Mouse (Mus musculus): ENCODE results near the gene Ppard.
A peak's percentile ranks its signal among the peaks of the same experiment; 100 is the strongest.

Gene Ppard

GRCm38 (mm10) chr17:28224615-28225014 is 7.9 kb upstream of the Ppard start:
- DNase-seq = no peak

- DNase-seq = peak; percentile 92
Observed at GRCm38 (mm10) chr17:28226014-28226413, 6.5 kb upstream of the Ppard start.

DNA sequence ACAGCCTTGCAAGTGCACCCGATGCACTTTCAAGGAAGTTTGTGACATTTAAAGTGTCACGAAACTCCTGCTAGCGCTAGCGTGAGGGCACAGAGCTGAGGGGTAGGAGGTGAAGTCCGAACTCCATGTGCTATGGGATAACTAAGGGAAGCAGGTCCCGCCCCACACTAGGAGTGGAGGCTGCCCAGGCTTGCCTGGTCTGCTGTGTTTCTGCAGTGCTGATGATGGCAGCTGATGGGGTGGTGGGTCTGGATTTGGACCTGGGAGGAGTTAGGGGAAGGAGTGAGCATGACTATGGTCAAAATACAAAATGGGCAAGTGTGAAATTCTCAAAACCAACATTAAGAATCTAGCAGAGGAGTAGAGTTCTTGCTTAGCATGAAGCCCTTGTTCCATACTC is 2.0 kb upstream of the Ppard start:
- DNase-seq = no peak

- no peak for DNase-seq
Observed at GRCm38 (mm10) chr17:28231026-28231736, 1.3 kb upstream of the Ppard start.

DNA sequence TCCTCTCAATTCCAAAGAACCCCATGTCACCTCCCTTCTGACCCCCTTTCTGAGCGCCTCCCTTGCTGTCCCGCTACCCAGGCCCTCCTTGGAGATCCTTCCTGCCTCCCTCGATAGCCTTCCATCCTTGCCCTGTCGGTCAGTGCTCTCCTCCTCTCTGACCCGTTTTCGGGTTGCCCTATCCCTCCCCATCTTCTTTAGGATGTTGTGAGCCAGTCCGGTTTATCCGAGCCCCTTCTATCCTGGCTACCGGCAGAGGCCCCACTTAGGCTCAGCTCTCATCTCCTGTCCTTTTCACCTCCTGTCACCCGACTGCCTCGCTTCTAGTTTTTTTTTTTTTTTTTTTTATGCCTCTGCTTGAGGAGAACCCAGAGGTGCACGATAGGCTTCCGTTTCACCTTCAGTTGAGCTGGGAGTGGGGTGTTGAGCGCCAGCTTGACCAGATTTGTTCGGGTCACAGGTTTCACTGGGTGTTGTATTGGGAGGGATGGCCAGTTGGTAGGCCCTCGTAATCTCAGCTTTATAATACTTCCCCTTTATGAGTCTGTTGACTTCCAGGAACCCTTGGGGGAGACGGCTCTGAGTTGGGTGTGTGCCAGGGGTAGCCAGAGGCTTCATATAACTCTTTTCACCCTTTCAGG is 711 bp downstream of the Ppard start:
- DNase-seq = no peak

DNA sequence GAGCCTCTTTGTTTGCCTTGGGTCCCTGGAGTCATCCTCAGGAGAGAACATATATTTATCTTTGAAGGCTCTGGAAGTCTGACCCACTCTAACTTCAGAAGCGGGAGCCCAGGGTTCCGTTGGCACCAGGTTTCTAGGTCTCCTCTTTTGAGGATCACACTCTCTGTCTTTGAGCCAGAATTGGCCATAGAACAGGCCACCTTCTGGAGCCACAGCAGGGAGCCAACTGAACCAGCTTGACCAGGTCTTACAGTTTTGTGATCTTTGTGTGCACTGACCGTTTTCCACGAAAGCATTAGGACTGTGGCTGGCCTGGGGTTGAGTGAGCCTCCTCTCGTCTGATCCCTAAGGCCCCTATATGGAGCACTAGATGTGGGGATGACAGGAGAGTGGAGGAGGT is 2.1 kb downstream of the Ppard start:
- DNase-seq = no peak

- DNase-seq = no peak
Observed at GRCm38 (mm10) chr17:28235982-28236635, 3.6 kb downstream of the Ppard start.

GRCm38 (mm10) chr17:28236636-28237015 is 4.1 kb downstream of the Ppard start:
- DNase-seq = no peak

DNA sequence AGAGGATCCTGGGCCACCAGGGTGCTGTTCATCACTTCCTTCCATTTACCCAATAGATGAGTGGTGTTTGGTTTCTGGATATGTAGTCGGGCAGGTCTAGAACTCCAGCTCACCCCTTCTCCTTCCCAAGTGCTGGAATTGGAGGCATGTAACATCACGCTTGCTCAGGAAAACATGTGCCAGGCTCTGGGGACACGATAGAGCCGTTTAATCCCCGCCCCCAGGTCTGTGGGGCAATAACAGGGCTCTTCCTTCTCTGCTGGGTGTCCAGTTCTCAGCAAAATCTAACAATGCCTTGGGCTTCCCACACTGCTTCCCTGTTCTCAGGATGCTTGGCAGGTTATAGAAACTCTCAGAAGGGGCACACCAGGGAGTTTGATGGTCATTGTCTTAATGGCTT is 4.9 kb downstream of the Ppard start:
- no peak for DNase-seq

- DNase-seq = no peak
Observed at GRCm38 (mm10) chr17:28237874-28238273, 5.4 kb downstream of the Ppard start.

DNA sequence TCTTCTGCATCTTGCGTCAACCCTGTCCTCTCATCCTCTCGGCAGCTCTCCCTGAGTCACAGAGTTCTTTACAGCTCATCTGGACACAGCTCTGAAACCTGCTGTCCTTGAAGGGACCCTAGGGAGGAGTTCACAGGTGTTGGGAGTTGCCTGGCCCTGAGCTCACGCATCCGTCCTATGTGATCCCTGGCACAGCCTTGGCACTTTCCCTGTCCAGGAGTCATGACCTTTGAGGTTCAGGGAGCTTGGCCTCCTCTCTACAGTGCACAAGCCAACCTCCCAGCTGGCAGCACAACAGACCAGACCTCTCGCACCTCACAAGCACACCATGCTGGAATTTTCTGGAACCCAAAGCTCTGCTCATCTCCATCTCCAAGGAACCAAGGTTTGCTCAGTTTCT is 8.3 kb downstream of the Ppard start:
- DNase-seq = no peak

DNA sequence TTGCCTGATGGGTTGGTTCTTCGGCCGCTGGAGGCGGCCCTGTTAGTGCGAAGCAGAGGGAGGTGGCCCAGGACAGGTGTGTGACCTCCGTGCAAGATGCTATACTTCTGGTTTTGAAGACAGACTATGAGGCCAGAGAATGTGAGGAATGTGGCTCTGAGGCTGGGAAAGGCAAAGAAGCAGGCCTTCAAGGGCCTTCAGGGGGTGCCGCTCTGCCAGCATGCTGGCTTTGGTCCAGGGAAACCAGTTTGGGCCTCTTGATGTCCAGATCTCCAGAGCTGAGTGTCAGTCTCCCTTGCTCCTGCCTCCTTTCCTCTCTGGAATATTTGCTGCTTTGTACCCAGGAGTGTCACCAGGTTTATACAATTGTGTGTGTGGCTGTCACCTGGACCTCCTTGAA is 9.8 kb downstream of the Ppard start:
- DNase-seq = no peak

- DNase-seq = no peak
Observed at GRCm38 (mm10) chr17:28244214-28244613, 11.7 kb downstream of the Ppard start.

- DNase-seq = no peak
Observed at GRCm38 (mm10) chr17:28244714-28245113, 12.2 kb downstream of the Ppard start.

DNA sequence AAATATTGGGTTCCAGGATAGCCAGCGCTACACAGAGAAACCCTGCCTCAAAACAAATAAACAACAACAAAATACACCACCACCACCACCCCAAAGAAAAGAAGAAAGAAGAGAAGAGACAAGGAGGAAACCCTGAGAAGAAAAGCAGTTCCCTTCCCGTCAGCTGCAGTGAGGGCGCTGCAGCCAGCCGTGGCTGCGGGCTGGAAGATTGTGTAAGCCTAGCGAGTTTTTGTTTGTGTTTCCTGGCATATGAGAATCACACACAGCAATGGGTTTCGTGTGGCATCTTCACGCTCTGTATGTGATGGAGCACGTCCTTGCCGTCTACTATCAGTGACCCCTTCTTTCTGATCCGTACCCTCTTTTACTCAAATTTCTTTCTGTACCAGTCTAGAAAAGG is 14.1 kb downstream of the Ppard start:
- no peak for DNase-seq

DNA sequence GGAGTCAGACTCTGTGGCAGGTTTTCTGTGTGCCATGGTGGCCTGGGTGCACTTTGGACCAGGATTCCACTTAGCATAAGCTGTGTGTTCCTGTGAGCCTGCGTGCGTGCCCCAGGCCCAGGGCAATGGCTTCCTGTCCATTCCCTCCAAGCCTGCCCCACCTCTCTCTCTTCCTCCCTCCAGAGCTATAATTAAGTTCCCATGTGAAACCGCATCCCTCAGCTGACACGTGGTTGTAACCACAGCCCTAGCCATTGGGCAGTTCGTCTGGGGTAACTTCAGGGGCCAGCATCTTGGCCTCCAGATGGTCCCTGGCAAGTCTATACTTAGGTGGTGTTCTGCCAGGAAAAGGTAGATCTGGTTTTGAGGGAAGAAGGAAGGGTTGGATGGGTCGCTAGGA is 15.1 kb downstream of the Ppard start:
- peak; percentile 36 for DNase-seq

GRCm38 (mm10) chr17:28249062-28249461 is 16.6 kb downstream of the Ppard start:
- no peak for DNase-seq

DNA sequence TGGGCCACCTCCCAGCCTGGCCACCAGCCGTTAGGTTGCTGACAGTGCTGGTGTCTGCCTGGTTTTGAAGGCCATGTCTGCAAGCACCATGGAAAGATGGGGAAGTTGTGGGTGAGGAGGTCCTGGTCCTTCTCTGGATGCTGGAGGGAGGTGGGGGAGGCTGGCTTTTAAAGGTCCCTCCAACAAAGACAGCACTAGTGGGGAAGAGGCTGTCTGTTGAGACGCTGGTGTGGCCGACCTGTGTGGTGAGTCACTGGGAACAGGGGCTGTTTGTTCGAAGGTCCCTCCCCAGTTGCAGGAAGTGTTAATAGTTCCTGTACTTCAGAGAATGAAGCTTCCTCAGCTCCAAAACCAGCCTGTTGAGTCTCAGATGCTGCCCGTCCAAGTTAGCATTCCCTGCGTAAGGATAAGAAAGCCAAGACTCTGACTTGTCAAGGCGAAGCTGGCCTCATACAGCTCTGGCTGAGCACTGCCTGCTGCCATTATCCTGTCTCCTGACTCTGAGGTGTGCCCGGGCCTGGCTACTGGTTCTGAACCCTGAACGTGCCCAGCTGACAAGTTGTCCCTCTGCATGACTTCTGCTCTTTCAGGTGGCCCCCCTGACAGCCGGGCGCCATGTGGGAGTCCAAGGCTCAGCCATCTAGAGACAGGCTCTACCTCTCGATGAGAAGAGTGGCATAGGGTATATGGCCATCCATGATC is 19.2 kb downstream of the Ppard start:
- DNase-seq = no peak

- DNase-seq = no peak
Observed at GRCm38 (mm10) chr17:28252281-28252648, 19.8 kb downstream of the Ppard start.

- no peak for DNase-seq
Observed at GRCm38 (mm10) chr17:28253216-28253615, 20.7 kb downstream of the Ppard start.

DNA sequence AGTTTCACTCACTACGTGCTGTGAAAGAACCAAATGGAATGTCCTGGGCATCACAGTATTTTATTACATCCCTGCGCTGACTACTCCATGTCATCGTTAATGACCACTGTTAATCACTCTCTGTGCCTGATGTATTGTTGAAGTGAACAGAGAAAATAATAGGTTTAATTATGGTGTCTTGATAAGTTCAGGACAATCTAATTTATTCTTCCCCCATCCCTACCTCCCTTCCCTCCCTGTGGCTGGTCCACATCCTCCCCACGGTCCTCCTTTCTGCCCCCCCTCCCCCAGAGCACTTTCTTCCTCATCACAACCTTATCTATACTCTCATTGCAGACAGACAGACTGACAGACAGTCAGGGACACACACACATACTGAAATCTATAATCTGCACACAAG is 22.3 kb downstream of the Ppard start:
- no peak for DNase-seq

DNA sequence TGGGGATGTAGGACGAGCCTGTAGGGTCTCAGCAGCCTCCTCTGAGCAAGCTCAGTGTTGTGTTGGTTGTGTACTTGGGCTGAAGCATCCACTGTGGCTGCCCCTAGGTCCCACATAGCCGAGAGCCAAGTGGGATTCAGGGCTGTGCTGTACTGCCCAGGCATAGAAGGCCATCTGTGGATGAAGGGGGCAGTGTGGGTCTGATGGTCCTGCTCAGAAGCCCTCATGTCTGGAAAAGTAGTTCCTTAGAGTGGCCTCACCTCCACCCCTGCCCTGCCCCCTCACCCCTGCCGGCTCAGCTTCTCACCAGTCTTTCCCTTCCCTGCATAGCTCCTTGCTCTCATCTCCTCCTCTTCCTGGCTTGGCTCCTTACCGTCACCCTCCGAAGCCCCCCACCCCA is 23.2 kb downstream of the Ppard start:
- DNase-seq = no peak

- DNase-seq = no peak
Observed at GRCm38 (mm10) chr17:28256651-28257328, 24.3 kb downstream of the Ppard start.

Data from right cerebral cortex, postnatal 25 days (tissue).